ENCODE assay signal across 11 mouse cellular contexts in the genomic region with DNA sequence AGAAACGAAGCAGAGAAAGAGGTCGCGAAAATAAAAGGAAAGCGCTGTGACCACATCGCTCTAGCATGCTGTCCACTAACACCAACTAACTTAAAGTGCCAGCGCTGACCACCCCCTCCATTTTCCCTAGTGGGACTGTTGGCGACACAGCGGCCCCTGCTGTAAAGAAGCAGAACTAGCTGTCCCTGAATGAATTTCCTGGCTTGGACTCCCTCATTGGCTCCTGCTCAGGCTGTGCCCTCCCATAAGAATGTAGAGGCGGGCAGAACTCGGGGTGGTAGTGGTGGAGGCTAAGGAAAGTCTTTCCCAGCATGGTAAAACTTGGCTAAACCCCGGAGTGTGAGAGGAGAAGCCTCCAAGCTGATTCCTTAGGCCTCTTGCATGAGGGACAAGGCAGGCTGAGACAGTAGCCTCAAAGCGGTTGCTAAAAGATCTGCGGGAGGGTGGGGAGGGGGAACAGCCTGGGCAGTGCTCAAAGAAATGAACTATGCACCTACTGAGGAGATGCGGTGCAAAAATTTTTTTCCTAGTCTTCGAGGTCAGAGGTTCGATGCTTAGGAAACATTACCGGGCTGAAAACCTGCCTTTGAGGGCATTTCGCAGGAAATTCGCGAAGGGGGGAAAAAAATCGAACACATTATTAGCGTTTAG. TPM values are rescaled to one million over a fixed set of nuclear protein-coding genes. Genes with fewer than 3 reads are reported as not detected.
A peak's percentile ranks its signal among the peaks of the same experiment; 100 is the strongest.
DNase-seq lines count a peak whose midpoint lies in the region; ATAC-seq and TF ChIP-seq lines count a peak whose summit lies in the region.
"Not testable (repeated sequence)": the region's sequence is repeated elsewhere in the genome, so short reads cannot be mapped to it uniquely, and the experiment has no call there.
"Had no signal": no experiment of that assay in that cellular context is flagged by ENCODE, and none has a peak within 500 bp of the region (broad histone marks: within the 10 kb centered on the region; RNA-seq: fewer than 3 reads in every experiment).

No protein-coding gene starts in this region.

- H3K9me3 ChIP-seq in forebrain, embryonic 12.5 days; heart, embryonic 12.5 days (replicated peaks); hindbrain, embryonic 16.5 days (ENCODE audit: control insufficient read depth, low read length); kidney, postnatal 0 days (replicated peaks; ENCODE audit: low read length); lung, embryonic 15.5 days; midbrain, embryonic 13.5 days; neural tube, embryonic 13.5 days: not testable (repeated sequence)

- peak; percentile 81 for ATAC-seq in forebrain, embryonic 12.5 days (ENCODE audit: low FRiP score)
- ATAC-seq in heart, embryonic 12.5 days (ENCODE audit: insufficient number of reproducible peaks, low FRiP score), result peak; percentile 48; the same call in 1 of the 2 replicates
- peak; percentile 78 for ATAC-seq in hindbrain, embryonic 16.5 days
- peak; percentile 82 for ATAC-seq in kidney, postnatal 0 days (replicated peaks; ENCODE audit: low FRiP score, low read depth)
- ATAC-seq in lung, embryonic 15.5 days (ENCODE audit: borderline replicate concordance, extremely low read depth, low FRiP score, low TSS enrichment), result peak; percentile 65; the same call in 1 of the 2 replicates
- ATAC-seq in midbrain, embryonic 13.5 days, result peak; percentile 83
- ATAC-seq in neural tube, embryonic 13.5 days (ENCODE audit: low read depth), result 0 out of 2 replicates have a peak, but pooled peaks have one; percentile 23

- H3K36me3 ChIP-seq in forebrain, embryonic 12.5 days (replicated peaks); heart, embryonic 12.5 days; hindbrain, embryonic 16.5 days (ENCODE audit: control insufficient read depth, insufficient read depth, low read length); kidney, postnatal 0 days (ENCODE audit: insufficient read depth, low read length); lung, embryonic 15.5 days; midbrain, embryonic 13.5 days; neural tube, embryonic 13.5 days: not testable (repeated sequence)

- no CpG with 5 or more reads among the region's 22 CpGs for WGBS in forebrain, embryonic 12.5 days
- no CpG with 5 or more reads among the region's 22 CpGs for WGBS in heart, embryonic 12.5 days
- no CpG with 5 or more reads among the region's 22 CpGs for WGBS in hindbrain, embryonic 16.5 days
- no CpG with 5 or more reads among the region's 22 CpGs for WGBS in kidney, postnatal 0 days
- no CpG with 5 or more reads among the region's 22 CpGs for WGBS in lung, embryonic 15.5 days
- WGBS in midbrain, embryonic 13.5 days, result no CpG with 5 or more reads among the region's 22 CpGs
- no CpG with 5 or more reads among the region's 22 CpGs for WGBS in neural tube, embryonic 13.5 days

- DNase-seq in kidney, postnatal 0 days (ENCODE audit: low spot score), result not testable (repeated sequence)

- not testable (repeated sequence) for H3K27ac ChIP-seq in forebrain, embryonic 12.5 days; heart, embryonic 12.5 days (ENCODE audit: poor library complexity, severe bottlenecking); hindbrain, embryonic 16.5 days (ENCODE audit: low read depth, low read length); kidney, postnatal 0 days; lung, embryonic 15.5 days; midbrain, embryonic 13.5 days; neural tube, embryonic 13.5 days (replicated peaks)

- not testable (repeated sequence) for H3K4me1 ChIP-seq in forebrain, embryonic 12.5 days; heart, embryonic 12.5 days (replicated peaks); hindbrain, embryonic 16.5 days (ENCODE audit: control insufficient read depth, insufficient read depth, low read depth, low read length); kidney, postnatal 0 days (replicated peaks; ENCODE audit: insufficient read depth, low read length); lung, embryonic 15.5 days; midbrain, embryonic 13.5 days (replicated peaks); neural tube, embryonic 13.5 days (replicated peaks)

- H3K9ac ChIP-seq in forebrain, embryonic 12.5 days; heart, embryonic 12.5 days; hindbrain, embryonic 16.5 days (ENCODE audit: low read depth, low read length); kidney, postnatal 0 days (ENCODE audit: low read depth, low read length); lung, embryonic 15.5 days; midbrain, embryonic 13.5 days (replicated peaks); neural tube, embryonic 13.5 days: not testable (repeated sequence)

- not testable (repeated sequence) for H3K4me3 ChIP-seq in forebrain, embryonic 12.5 days (replicated peaks); heart, embryonic 12.5 days; hindbrain, embryonic 16.5 days (ENCODE audit: low read length); kidney, postnatal 0 days (replicated peaks; ENCODE audit: low read depth, low read length); lung, embryonic 15.5 days; midbrain, embryonic 13.5 days (replicated peaks); neural tube, embryonic 13.5 days

- not testable (repeated sequence) for H3K27me3 ChIP-seq in forebrain, embryonic 12.5 days; heart, embryonic 12.5 days (replicated peaks); hindbrain, embryonic 16.5 days (replicated peaks; ENCODE audit: control insufficient read depth, insufficient read depth, low read length); kidney, postnatal 0 days (ENCODE audit: insufficient read depth, low read length); lung, embryonic 15.5 days; midbrain, embryonic 13.5 days; neural tube, embryonic 13.5 days

- not testable (repeated sequence) for TF ChIP-seq CTCF in kidney, postnatal 0 days (IDR thresholded peaks at IDR 0.05; ENCODE audit: low read depth)

- H3K4me2 ChIP-seq in forebrain, embryonic 12.5 days; heart, embryonic 12.5 days; hindbrain, embryonic 16.5 days (ENCODE audit: low read length); kidney, postnatal 0 days (ENCODE audit: low read length); lung, embryonic 15.5 days; midbrain, embryonic 13.5 days (replicated peaks); neural tube, embryonic 13.5 days: not testable (repeated sequence)

RNA-seq across cellular contexts. Expression of a gene that starts 11.6 kb away (rescaled TPM):
- not detected in 2 replicates for polyA plus RNA-seq in forebrain, embryonic 12.5 days (2016; fragmentation: Nextera tagmentation; extraction: Ambion mirVana)
- not detected in 2 replicates for polyA plus RNA-seq in heart, embryonic 12.5 days (2016; fragmentation: Nextera tagmentation; extraction: Ambion mirVana)
- polyA plus RNA-seq in hindbrain, embryonic 16.5 days (2015; fragmentation: Nextera tagmentation; extraction: Ambion mirVana), result not detected in 2 replicates
- polyA plus RNA-seq in kidney, postnatal 0 days (2015; fragmentation: Nextera tagmentation; extraction: Ambion mirVana), result 0.12 and 0.19 TPM in 2 replicates
- not detected in 2 replicates for polyA plus RNA-seq in lung, embryonic 15.5 days (2015; fragmentation: Nextera tagmentation; extraction: Ambion mirVana)
- not detected in 2 replicates for polyA plus RNA-seq in midbrain, embryonic 13.5 days (2015; fragmentation: Nextera tagmentation; extraction: Ambion mirVana)
- polyA plus RNA-seq in neural tube, embryonic 13.5 days (2015; fragmentation: Nextera tagmentation; extraction: Ambion mirVana), result 0.10 TPM in 1 of 2 replicates, not detected in the other
- polyA plus RNA-seq: embryonic facial prominence, embryonic 10.5 days; heart, embryonic 11.5 days had no signal

RNA-seq across cellular contexts. Expression of a gene that starts 36.8 kb away (rescaled TPM):
- not detected in 2 replicates for polyA plus RNA-seq in forebrain, embryonic 12.5 days (2016; fragmentation: Nextera tagmentation; extraction: Ambion mirVana)
- polyA plus RNA-seq in heart, embryonic 12.5 days (2016; fragmentation: Nextera tagmentation; extraction: Ambion mirVana), result not detected in 2 replicates
- polyA plus RNA-seq in hindbrain, embryonic 16.5 days (2015; fragmentation: Nextera tagmentation; extraction: Ambion mirVana), result not detected in 2 replicates
- not detected in 2 replicates for polyA plus RNA-seq in kidney, postnatal 0 days (2015; fragmentation: Nextera tagmentation; extraction: Ambion mirVana)
- not detected in 2 replicates for polyA plus RNA-seq in lung, embryonic 15.5 days (2015; fragmentation: Nextera tagmentation; extraction: Ambion mirVana)
- polyA plus RNA-seq in midbrain, embryonic 13.5 days (2015; fragmentation: Nextera tagmentation; extraction: Ambion mirVana), result not detected in 2 replicates
- not detected in 2 replicates for polyA plus RNA-seq in neural tube, embryonic 13.5 days (2015; fragmentation: Nextera tagmentation; extraction: Ambion mirVana)
- polyA plus RNA-seq: embryonic facial prominence, embryonic 10.5 days; heart, embryonic 11.5 days; limb, embryonic 15.5 days; lung, adult 2 months had no signal

Comparison
In these comparisons a context has a peak if more than half of its experiments do, and no peak if none do; other contexts are left out.
1. ATAC-seq: peak in every context shown above with its lines; median percentile 83 in midbrain, embryonic 13.5 days; 82 in kidney, postnatal 0 days; 81 in forebrain, embryonic 12.5 days; 78 in hindbrain, embryonic 16.5 days; 65 in lung, embryonic 15.5 days; 48 in heart, embryonic 12.5 days; 23 in neural tube, embryonic 13.5 days.